Mouse (Mus musculus): ENCODE results near the gene Map6. TPM values are rescaled to one million over a fixed set of nuclear protein-coding genes. Genes with fewer than 3 reads are reported as not detected.

Map6 gene
- total and polyA plus RNA-seq, 2 experiments from 2014 or later, result 98.0 to 234 TPM

- no peaks in the 10 kb centered on the region for H3K27me3 ChIP-seq (ENCODE audit: insufficient read depth, low read length)
- H3K27ac ChIP-seq (ENCODE audit: low read depth, low read length), result no peak overlapping the region
- TF ChIP-seq CTCF (IDR thresholded peaks at IDR 0.05; ENCODE audit: low read depth), result peak; percentile 84
- no peak overlapping the region for H3K4me2 ChIP-seq (ENCODE audit: low read depth)
- ATAC-seq (no peak), DNase-seq (peak; percentile 84)
- H3K36me3 ChIP-seq (ENCODE audit: insufficient read depth), result no peaks in the 10 kb centered on the region
- H3K9ac ChIP-seq, result no peak overlapping the region
- H3K4me1 ChIP-seq (ENCODE audit: insufficient read depth), result no peaks in the 10 kb centered on the region; the same call in 1 of the 2 replicates
- no peak overlapping the region for H3K4me3 ChIP-seq (ENCODE audit: low read depth, low read length)
- WGBS, result 5% methylated on average over 4 of the region's 4 CpGs
- no peaks in the 10 kb centered on the region for H3K9me3 ChIP-seq (ENCODE audit: low read length)
These were observed 108.2 kb downstream of the Map6 start for GRCm38 (mm10) chr7:99375455-99375854.

- no peak for DNase-seq
- Histone ChIP-seq H3K27ac (ENCODE audit: low read depth, low read length) (no peak overlapping the region), H3K4me3 (ENCODE audit: low read depth, low read length) (no peak overlapping the region), H3K4me2 (ENCODE audit: low read depth) (no peak overlapping the region), H3K4me1 (ENCODE audit: insufficient read depth) (peaks cover 10% of the 10 kb centered on the region), H3K27me3 (ENCODE audit: insufficient read depth, low read length) (no peaks in the 10 kb centered on the region), H3K36me3 (ENCODE audit: insufficient read depth) (no peaks in the 10 kb centered on the region), H3K9ac (no peak overlapping the region), H3K9me3 (ENCODE audit: low read length) (no peaks in the 10 kb centered on the region)
- TF ChIP-seq CTCF (IDR thresholded peaks at IDR 0.05; ENCODE audit: low read depth), result no peak
- WGBS, result 79% methylated on average over 8 of the region's 8 CpGs
- no peak for ATAC-seq
These were observed 111.6 kb downstream of the Map6 start for GRCm38 (mm10) chr7:99378870-99379269.

- Histone ChIP-seq H3K27me3 (ENCODE audit: insufficient read depth, low read length) (no peaks in the 10 kb centered on the region), H3K27ac (ENCODE audit: low read depth, low read length) (peak overlapping the region; percentile 95), H3K4me1 (ENCODE audit: insufficient read depth) (peaks cover 23% of the 10 kb centered on the region), H3K4me3 (ENCODE audit: low read depth, low read length) (peak overlapping the region; percentile 68), H3K36me3 (ENCODE audit: insufficient read depth) (no peaks in the 10 kb centered on the region), H3K9me3 (ENCODE audit: low read length) (no peaks in the 10 kb centered on the region), H3K9ac (peak overlapping the region; percentile 73), H3K4me2 (ENCODE audit: low read depth) (peak overlapping the region; percentile 77)
- under 1% methylated on average over 24 of the region's 24 CpGs for WGBS
- DNase-seq (peak; percentile 82), ATAC-seq (peak; percentile 68)
- peak; percentile 75 for TF ChIP-seq CTCF (IDR thresholded peaks at IDR 0.05; ENCODE audit: low read depth)
These were observed 113.4 kb downstream of the Map6 start for GRCm38 (mm10) chr7:99380491-99381213.

- peak; percentile 98 for DNase-seq
- peaks cover 28% of the 10 kb centered on the region for H3K4me1 ChIP-seq (ENCODE audit: insufficient read depth)
- peak within 1 kb of the TSS; percentile 77 for H3K4me2 ChIP-seq (ENCODE audit: low read depth)
- H3K9ac ChIP-seq, result peak within 1 kb of the TSS; percentile 73
- H3K27me3 ChIP-seq (ENCODE audit: insufficient read depth, low read length), result no peaks in the 10 kb centered on the region
- H3K27ac ChIP-seq (ENCODE audit: low read depth, low read length), result peak within 1 kb of the TSS; percentile 95
- under 1% methylated on average over 73 of the region's 73 CpGs for WGBS
- H3K4me3 ChIP-seq (ENCODE audit: low read depth, low read length), result peak within 1 kb of the TSS; percentile 68
- no peak for TF ChIP-seq CTCF (IDR thresholded peaks at IDR 0.05; ENCODE audit: low read depth)
- ATAC-seq, result peak; percentile 95
- H3K9me3 ChIP-seq (ENCODE audit: low read length), result no peaks in the 10 kb centered on the region
- no peaks in the 10 kb centered on the region for H3K36me3 ChIP-seq (ENCODE audit: insufficient read depth)
These were observed 114.2 kb downstream of the Map6 start, which contains the start of gene Gdpd5 for GRCm38 (mm10) chr7:99381214-99382087. Gene Gdpd5 (plus strand): TSS chr7:99381414.

GRCm38 (mm10) chr7:99382088-99383000 lies 115.1 kb downstream of the Map6 start:
- Histone ChIP-seq H3K4me1 (ENCODE audit: insufficient read depth) (peaks cover 28% of the 10 kb centered on the region), H3K27ac (ENCODE audit: low read depth, low read length) (no peak overlapping the region), H3K36me3 (ENCODE audit: insufficient read depth) (peaks cover 5% of the 10 kb centered on the region; the same call in 1 of the 2 replicates), H3K27me3 (ENCODE audit: insufficient read depth, low read length) (no peaks in the 10 kb centered on the region), H3K9me3 (ENCODE audit: low read length) (no peaks in the 10 kb centered on the region), H3K4me3 (ENCODE audit: low read depth, low read length) (peak overlapping the region; percentile 68), H3K4me2 (ENCODE audit: low read depth) (peak overlapping the region; percentile 77), H3K9ac (peak overlapping the region; percentile 73)
- 9% methylated on average over 30 of the region's 30 CpGs for WGBS
- no peak for ATAC-seq
- peak; percentile 17 for DNase-seq
- TF ChIP-seq CTCF (IDR thresholded peaks at IDR 0.05; ENCODE audit: low read depth), result no peak

- TF ChIP-seq CTCF (IDR thresholded peaks at IDR 0.05; ENCODE audit: low read depth), result no peak
- H3K4me2 ChIP-seq (ENCODE audit: low read depth), result peak overlapping the region; percentile 77
- H3K36me3 ChIP-seq (ENCODE audit: insufficient read depth), result peaks cover 11% of the 10 kb centered on the region
- DNase-seq, result no peak
- WGBS, result 53% methylated on average over 5 of the region's 5 CpGs
- H3K4me1 ChIP-seq (ENCODE audit: insufficient read depth), result peaks cover 28% of the 10 kb centered on the region
- no peaks in the 10 kb centered on the region for H3K9me3 ChIP-seq (ENCODE audit: low read length)
- no peak for ATAC-seq
- H3K27ac ChIP-seq (ENCODE audit: low read depth, low read length), result no peak overlapping the region
- H3K4me3 ChIP-seq (ENCODE audit: low read depth, low read length), result peak overlapping the region; percentile 68
- peak overlapping the region; percentile 73 for H3K9ac ChIP-seq
- H3K27me3 ChIP-seq (ENCODE audit: insufficient read depth, low read length), result no peaks in the 10 kb centered on the region
These were observed 116.0 kb downstream of the Map6 start for GRCm38 (mm10) chr7:99383246-99383645.

All from forebrain, postnatal 0 days (tissue).